Mouse (Mus musculus) frontal cortex, postnatal 36 days (tissue): ENCODE data around the gene Gprin2.

Experiments used
- DNase-seq, 2 experiments: peaks; one replicate each; pipeline ENCODE4 v3.0.0; 2022; ENCODE audit warnings: low spot score in 2 of 2

Gene Gprin2

GRCm38 (mm10) chr14:34201231-34202035 lies at the start of gene Gprin2:
TSS of gene Gprin2 (minus strand) at chr14:34201653.
- DNase-seq, result no peak

DNA sequence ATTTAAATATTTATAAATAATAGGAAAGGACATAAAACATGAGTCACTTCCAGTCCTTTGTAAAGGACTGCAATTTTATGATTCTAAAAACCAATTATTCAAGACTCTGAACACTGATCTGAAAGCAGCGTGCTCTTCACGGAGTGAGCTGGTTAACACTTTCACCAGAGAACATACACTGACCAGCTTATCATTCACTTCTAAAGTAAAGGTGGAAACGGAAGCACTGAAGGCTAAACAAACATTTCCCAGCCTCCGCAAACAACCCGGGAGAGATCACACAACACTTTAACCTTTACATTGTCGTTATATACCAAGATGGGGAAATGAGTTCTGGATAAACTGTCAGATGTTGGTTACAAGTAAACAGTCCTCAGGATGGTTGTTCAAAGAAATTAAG lies 39.2 kb upstream of the Gprin2 start:
- no peak for DNase-seq

DNA sequence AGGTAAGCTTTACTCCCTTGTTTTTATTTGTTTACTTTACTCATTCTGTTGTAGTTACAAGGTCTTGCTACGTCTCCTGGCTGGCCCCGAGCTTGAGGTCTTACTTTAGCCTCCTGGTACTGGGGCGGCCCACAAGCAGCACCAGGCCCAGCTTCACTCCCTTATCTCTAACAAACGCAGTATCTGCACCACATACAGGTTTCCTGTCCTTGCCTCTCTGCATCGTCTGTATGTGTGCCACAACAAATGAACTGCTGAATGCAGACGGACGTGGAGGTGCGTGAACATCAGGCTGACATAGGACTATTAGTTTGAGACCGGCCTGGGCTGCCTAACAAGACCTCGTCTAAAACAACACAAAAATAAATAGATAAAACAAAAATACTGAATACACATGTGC lies 38.8 kb upstream of the Gprin2 start:
- no peak for DNase-seq

GRCm38 (mm10) chr14:34234630-34235380 lies 33.4 kb upstream of the Gprin2 start:
- DNase-seq, result peak; percentile 9 to 45

GRCm38 (mm10) chr14:34233846-34234245 lies 32.4 kb upstream of the Gprin2 start:
- no peak for DNase-seq

DNA sequence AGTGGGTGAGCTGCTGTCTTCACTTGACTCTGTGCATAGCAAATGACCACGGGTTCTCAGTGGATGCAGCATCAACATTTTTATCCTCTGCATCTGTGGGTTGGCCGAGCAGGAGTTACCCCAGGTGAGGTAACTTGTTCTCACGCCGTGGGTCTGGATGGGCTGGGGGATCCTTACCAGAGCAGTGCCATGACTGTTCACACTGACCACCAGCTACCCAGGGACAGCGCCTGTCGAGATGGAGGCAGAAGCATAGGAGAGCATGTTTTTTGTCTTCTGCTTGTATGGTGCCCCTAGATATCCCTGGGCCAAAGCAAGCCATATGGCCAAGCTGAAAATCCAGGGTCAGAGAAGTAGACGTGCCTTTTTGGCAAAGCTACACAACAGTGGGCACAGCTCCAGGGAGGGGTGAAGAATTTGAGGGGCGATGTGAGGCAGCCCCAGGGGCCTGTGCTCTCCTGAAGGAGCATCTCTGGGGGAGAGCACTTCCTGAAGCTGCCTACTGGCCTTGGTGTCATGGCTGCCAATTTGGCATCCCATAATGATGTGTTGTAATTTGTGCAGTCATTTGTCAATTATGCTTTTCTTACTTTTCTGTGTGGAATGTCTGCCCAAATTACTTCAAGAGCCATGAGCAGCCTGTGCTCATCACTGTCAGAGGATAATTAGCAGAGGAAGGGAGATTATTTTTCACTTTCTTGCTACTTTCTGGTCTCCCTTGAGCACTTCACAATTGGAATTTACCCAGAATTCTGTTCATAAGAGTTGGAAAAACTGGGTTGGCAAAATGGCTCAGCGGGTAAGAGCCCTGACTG lies 31.6 kb upstream of the Gprin2 start:
- DNase-seq, result no peak

DNA sequence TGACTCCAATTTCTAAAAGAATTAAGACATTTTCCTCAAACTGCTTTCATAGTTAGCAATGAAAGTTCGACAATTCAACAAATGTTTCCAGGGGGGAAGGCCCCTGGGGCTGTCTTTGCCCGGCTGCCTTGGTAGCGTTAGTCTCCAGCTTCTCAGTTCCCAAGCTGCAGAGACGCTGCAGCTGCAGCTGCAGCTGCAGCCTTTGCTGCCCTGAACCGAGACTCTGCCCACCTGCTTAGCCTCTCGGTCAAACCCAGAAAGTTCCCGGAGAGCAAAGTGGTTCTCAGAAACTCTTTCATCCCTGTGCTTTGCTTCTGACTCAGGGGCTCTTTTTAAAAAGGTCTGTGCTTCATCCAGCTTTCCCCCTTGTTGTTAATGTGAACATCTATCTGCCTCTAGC lies 30.9 kb upstream of the Gprin2 start:
- DNase-seq, result no peak

- no peak for DNase-seq
Measured at GRCm38 (mm10) chr14:34228830-34229506, 27.5 kb upstream of the Gprin2 start.

GRCm38 (mm10) chr14:34227981-34228380 lies 26.5 kb upstream of the Gprin2 start:
- no peak for DNase-seq

- peak in 1 of 2 experiments; percentile 9 for DNase-seq
Measured at GRCm38 (mm10) chr14:34226566-34226965, 25.1 kb upstream of the Gprin2 start.

DNA sequence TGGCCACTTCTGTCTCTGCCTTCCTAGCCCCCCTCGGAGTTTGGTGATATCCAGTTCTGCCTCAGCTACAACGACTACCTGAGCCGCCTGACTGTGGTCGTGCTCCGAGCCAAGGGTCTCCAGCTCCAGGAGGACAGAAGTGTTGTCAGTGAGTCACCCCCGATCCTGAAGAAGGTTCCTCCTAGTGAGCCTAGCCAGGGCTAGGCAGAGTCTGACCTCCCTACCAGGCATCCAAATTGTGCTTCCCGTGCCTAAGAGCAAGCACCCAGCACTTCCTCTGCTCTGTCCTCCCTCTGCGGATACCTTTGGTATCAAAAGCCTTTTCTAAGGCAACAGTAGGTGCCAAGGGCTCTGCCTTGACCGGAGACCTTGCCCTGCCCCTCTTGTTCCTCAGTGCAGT lies 24.5 kb upstream of the Gprin2 start:
- no peak for DNase-seq

DNA sequence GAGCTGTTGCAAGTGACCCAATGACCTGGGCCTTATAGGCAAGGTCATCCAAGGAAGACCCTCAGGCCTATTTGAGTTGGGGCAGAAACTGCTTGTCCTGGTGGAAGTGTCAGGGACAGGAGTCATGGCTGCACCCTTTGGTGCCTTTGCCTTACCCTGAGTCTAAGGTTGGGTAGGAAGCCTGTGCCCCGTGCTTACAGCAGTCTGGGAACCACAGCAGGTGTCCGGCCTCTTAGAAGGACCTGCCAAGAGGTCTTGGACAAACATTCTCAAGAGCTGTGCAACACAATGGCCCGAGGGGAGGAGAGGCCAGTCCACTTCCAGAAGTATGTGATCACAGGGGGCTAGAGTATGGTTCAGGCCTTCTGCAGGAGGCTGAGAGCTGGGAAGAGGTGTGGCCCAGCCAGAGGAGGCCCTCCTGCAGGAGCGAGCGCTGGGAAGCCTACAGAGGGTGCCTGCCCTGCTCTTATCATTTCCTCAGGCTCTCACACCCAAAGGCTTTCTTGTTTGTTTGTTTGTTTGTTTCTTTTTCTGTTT lies 22.0 kb upstream of the Gprin2 start:
- DNase-seq, result no peak

GRCm38 (mm10) chr14:34221416-34222077 lies 20.1 kb upstream of the Gprin2 start:
- no peak for DNase-seq

DNA sequence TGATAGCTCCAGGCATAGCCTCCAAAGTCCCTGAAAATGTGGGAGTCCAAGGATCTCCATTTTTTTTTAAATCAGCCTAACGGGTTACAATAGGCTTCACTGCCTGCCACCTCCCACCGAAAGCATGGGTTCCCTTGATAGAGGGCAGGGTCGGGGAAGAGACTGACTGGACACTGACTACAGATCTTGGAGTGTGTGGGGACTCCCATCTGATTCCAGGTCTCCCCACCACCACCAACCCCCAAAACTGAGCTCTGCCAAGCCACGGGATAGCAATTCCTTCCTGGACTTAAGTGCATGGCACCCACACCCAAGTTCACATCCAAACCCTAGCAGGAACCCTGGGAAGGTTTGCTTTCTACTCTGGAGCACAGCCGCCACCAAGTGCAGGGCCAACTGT lies 19.0 kb upstream of the Gprin2 start:
- DNase-seq, result no peak

- no peak for DNase-seq
Measured at GRCm38 (mm10) chr14:34219786-34220198, 18.3 kb upstream of the Gprin2 start.

GRCm38 (mm10) chr14:34219295-34219694 lies 17.8 kb upstream of the Gprin2 start, which contains the start of gene Syt15:
TSS of gene Syt15 (plus strand) at chr14:34219595.
- DNase-seq, result no peak

DNA sequence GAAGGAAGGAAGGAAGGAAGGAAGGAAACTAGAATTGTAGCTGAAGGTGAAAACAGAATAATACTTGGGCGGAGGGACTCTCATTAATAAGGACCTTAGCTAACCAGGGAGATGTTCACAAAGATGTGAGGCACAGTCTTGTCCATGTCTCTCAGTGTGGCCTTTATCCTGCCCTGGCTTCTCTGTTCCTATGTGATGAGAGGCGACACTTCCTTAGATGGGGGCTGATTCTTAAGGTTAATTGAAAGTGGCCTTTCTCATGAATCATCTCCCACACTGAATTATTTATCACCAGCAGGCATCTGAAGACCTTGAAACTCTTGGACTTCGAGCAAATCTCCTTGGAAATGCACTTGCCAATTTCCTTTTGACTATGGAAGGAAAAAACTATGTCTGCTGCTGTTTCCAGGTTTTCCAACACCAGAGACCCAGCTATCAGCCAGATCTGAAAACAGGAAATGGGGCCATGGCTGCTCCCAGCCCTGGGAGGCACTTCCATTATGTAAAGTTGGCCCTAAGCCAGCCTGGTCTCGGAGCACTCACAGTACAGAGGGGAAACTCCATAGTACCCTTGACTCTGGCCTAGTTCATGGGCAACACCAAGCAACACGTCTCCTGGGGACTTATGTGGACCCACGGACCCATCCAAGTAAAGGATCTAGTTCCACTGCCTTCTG lies 14.1 kb upstream of the Gprin2 start:
- no peak for DNase-seq

- no peak for DNase-seq
Measured at GRCm38 (mm10) chr14:34209942-34210341, 8.5 kb upstream of the Gprin2 start.

GRCm38 (mm10) chr14:34209080-34209479 lies 7.6 kb upstream of the Gprin2 start:
- DNase-seq, result no peak

- peak in 1 of 2 experiments; percentile 52 for DNase-seq
Measured at GRCm38 (mm10) chr14:34208651-34209050, 7.2 kb upstream of the Gprin2 start.
